Mouse (Mus musculus) heart, adult 2 months (tissue): ENCODE results near the gene Fstl1. TPM values are rescaled to one million over a fixed set of nuclear protein-coding genes. Genes with fewer than 3 reads are reported as not detected.
A peak's percentile ranks its signal among the peaks of the same experiment; 100 is the strongest.

Experiments used
- DNase-seq, 2 experiments: peaks; one replicate each; pipeline ENCODE4 v3.0.0; 2021
- H3K27ac ChIP-seq: fragments of 200-600 bp; 2 replicates; pipeline ENCODE4 v1.8.1; 2022
- H3K27me3 ChIP-seq: fragments of 200-500 bp; 2 replicates; pipeline ENCODE4 v1.6.1; 2012; ENCODE audit warnings: mild to moderate bottlenecking, low read length, inconsistent platforms, mixed read lengths; ENCODE audit not compliant: control insufficient read depth, insufficient read depth
- H3K36me3 ChIP-seq: fragments of 200-500 bp; 2 replicates; pipeline ENCODE4 v1.6.1; 2012; ENCODE audit warnings: low read length, inconsistent platforms; ENCODE audit not compliant: control insufficient read depth, insufficient read depth
- H3K4me1 ChIP-seq: fragments of 200-500 bp; 2 replicates; pipeline ENCODE4 v1.6.1; 2011; ENCODE audit warnings: low read length; ENCODE audit not compliant: control insufficient read depth, insufficient read depth
- H3K4me3 ChIP-seq: fragments of 200-600 bp; 2 replicates; pipeline ENCODE4 v1.8.1; 2022
- H3K79me2 ChIP-seq: fragments of 200-500 bp; replicated peaks from 2 replicates; pipeline ENCODE4 v1.6.1; 2012; ENCODE audit warnings: mild to moderate bottlenecking, inconsistent platforms, low read length, moderate library complexity, mixed read lengths; ENCODE audit not compliant: control insufficient read depth, insufficient read depth
- H3K9ac ChIP-seq: fragments of 200-500 bp; 2 replicates; pipeline ENCODE4 v1.6.1; 2012; ENCODE audit warnings: low read depth, mild to moderate bottlenecking, control low read depth, inconsistent platforms, low read length, mixed read lengths
- CTCF ChIP-seq: fragments of 200-600 bp; IDR thresholded peaks from 2 replicates; pipeline ENCODE4 v1.8.1; 2022; ENCODE audit warnings: antibody characterized with exemption, mild to moderate bottlenecking, moderate library complexity
- EP300 ChIP-seq: fragments of 200-500 bp; IDR thresholded peaks from 2 replicates; pipeline ENCODE4 v1.6.1; 2011; ENCODE audit warnings: low read depth, low read length, control low read depth; ENCODE audit not compliant: insufficient read depth
- POLR2A ChIP-seq: fragments of 200-500 bp; IDR thresholded peaks from 2 replicates; pipeline ENCODE4 v1.6.1; 2011; ENCODE audit warnings: mild to moderate bottlenecking, low read depth, low read length, control low read depth; ENCODE audit not compliant: insufficient read depth
- WGBS: fragments of 180-500 bp; shearing (Covaris S2); methylation state at CpG from one replicate; pipeline ENCODE4 v1.1.7; 2018; 5-methylcytosine and 5-hydroxymethylcytosine counted together
- intact Hi-C: fragments of 180-260 bp; cut with DNase I; formaldehyde crosslinking; loops from one replicate; pipeline ENCODE4 v1.15.1; 2025
- polyA plus RNA-seq: library from polyadenylated mRNA; depleted of rRNA; stranded (reverse); fragments of >200 nt; gene quantifications from 2 replicates; pipeline ENCODE4 v1.2.3, GENCODE M21; 2012
- total RNA-seq, 2 experiments: library from RNA; stranded (reverse); gene quantifications; 2 replicates each; pipeline ENCODE4 v1.2.3; 2021

Fstl1 gene
- total and polyA plus RNA-seq, 3 experiments: 39.7 to 57.6 (median 43.6) TPM

GRCm38 (mm10) chr16:37868506-37869469, 92.1 kb downstream of the Fstl1 start:
- Histone ChIP-seq H3K9ac (peak overlapping the region; percentile 99), H3K79me2 (peaks cover 9% of the 10 kb centered on the region), H3K4me1 (peaks cover 20% of the 10 kb centered on the region), H3K4me3 (peak overlapping the region; percentile 93), H3K27ac (peak overlapping the region; percentile 98), H3K27me3 (no peaks in the 10 kb centered on the region), H3K36me3 (peaks cover 28% of the 10 kb centered on the region)
- intact Hi-C loops: loop anchor here (2.0 to 5.0 kb wide), 3 partner anchors 79 to 220 kb away; partner anchors contain the start of gene Gsk3b
- no peak for DNase-seq
- WGBS: under 1% methylated on average over 86 of the region's 87 CpGs
- TF ChIP-seq POLR2A (no peak), CTCF (no peak), EP300 (no peak)

GRCm38 (mm10) chr16:37869470-37870231, 93.0 kb downstream of the Fstl1 start:
- no peaks in the 10 kb centered on the region for H3K27me3 ChIP-seq
- H3K4me3 ChIP-seq: peak overlapping the region; percentile 93
- peaks cover 28% of the 10 kb centered on the region for H3K36me3 ChIP-seq
- DNase-seq: no peak
- intact Hi-C loops: loop anchor here (2.0 to 5.0 kb wide), 3 partner anchors 78 to 219 kb away; partner anchors contain the start of gene Gsk3b
- peaks cover 20% of the 10 kb centered on the region for H3K4me1 ChIP-seq
- WGBS: 8% methylated on average over 4 of the region's 4 CpGs
- H3K9ac ChIP-seq: peak overlapping the region; percentile 75
- H3K79me2 ChIP-seq: peaks cover 9% of the 10 kb centered on the region
- TF ChIP-seq EP300: no peak
- peak; percentile 19; the same call in 1 of the 2 replicates for TF ChIP-seq CTCF
- H3K27ac ChIP-seq: peak overlapping the region; percentile 98

GRCm38 (mm10) chr16:37871112-37871715, 94.5 kb downstream of the Fstl1 start:
- TF ChIP-seq POLR2A (no peak), EP300 (peak; percentile 87), CTCF (no peak)
- peak overlapping the region; percentile 98 for H3K27ac ChIP-seq
- intact Hi-C loops: no loop called here
- 34% methylated on average over 4 of the region's 4 CpGs for WGBS
- H3K4me3 ChIP-seq: peak overlapping the region; percentile 14; the same call in 1 of the 2 replicates
- peaks cover 9% of the 10 kb centered on the region for H3K79me2 ChIP-seq
- H3K27me3 ChIP-seq: no peaks in the 10 kb centered on the region
- H3K9ac ChIP-seq: no peak overlapping the region
- peaks cover 22% of the 10 kb centered on the region for H3K4me1 ChIP-seq
- peak; percentile 43 to 67 for DNase-seq
- peaks cover 33% of the 10 kb centered on the region for H3K36me3 ChIP-seq

GRCm38 (mm10) chr16:37874501-37875235, 98.0 kb downstream of the Fstl1 start:
- Histone ChIP-seq H3K27ac (no peak overlapping the region), H3K27me3 (no peaks in the 10 kb centered on the region), H3K4me3 (no peak overlapping the region), H3K9ac (no peak overlapping the region), H3K36me3 (peaks cover 50% of the 10 kb centered on the region), H3K79me2 (peaks cover 19% of the 10 kb centered on the region), H3K4me1 (peaks cover 26% of the 10 kb centered on the region)
- intact Hi-C loops: no loop called here
- TF ChIP-seq CTCF (no peak), EP300 (no peak), POLR2A (no peak)
- no peak for DNase-seq
- 49% methylated on average over 4 of the region's 4 CpGs for WGBS

- DNase-seq: no peak
- Histone ChIP-seq H3K4me1 (peaks cover 12% of the 10 kb centered on the region), H3K27me3 (no peaks in the 10 kb centered on the region), H3K4me3 (no peak overlapping the region), H3K27ac (no peak overlapping the region), H3K9ac (no peak overlapping the region), H3K36me3 (peaks cover 38% of the 10 kb centered on the region), H3K79me2 (peaks cover 15% of the 10 kb centered on the region)
- intact Hi-C loops: no loop called here
- WGBS: 98% methylated on average over 3 of the region's 3 CpGs
- TF ChIP-seq EP300: no peak
- no peak for TF ChIP-seq POLR2A
- TF ChIP-seq CTCF: no peak
Observed at GRCm38 (mm10) chr16:37877406-37877805, 100.7 kb downstream of the Fstl1 start.
